Mouse (Mus musculus) olfactory bulb, adult 2 months (tissue): ENCODE measurements at regions not wholly inside any gene's neighbourhood (a gene's known extent, or its start where the extent isn't known, plus 50 kb on each side); places are given as distances from the start of the nearest gene placed in this dataset.
A peak's percentile ranks its signal among the peaks of the same experiment; 100 is the strongest.

Experiments used
- CTCF ChIP-seq: fragments of 200-500 bp; IDR thresholded peaks from 2 replicates; pipeline ENCODE4 v1.5.1; 2012; ENCODE audit warnings: low read depth, mild to moderate bottlenecking, low read length, moderate library complexity; ENCODE audit not compliant: insufficient read depth
- POLR2A ChIP-seq: fragments of 200-500 bp; IDR thresholded peaks from 2 replicates; pipeline ENCODE4 v1.6.1; 2012; ENCODE audit warnings: mild to moderate bottlenecking, low read depth, low read length, moderate library complexity; ENCODE audit not compliant: insufficient read depth

DNA sequence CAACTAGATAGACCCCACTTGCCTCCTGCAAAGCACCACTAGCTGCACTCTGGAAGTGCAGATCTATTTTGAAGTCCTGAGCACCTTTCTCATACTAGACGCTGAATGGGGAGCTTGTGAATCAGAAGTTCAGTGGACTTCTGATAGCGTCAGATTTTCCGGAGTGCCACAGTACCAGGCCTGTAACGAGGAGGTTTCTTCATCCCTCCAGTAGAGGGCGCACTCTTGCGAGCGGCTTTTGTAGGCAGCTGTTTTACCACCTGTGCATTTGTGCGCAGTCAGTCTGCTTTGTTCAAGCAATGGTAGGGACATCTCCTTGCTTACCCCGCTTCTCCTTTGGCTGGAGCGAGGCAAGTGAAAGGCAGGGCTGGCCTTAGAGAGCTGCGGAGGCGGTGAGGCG, 56.9 kb upstream of the Arhgef9 start:
- TF ChIP-seq CTCF (0 out of 2 replicates have a peak, but pooled peaks have one; percentile 23), POLR2A (no peak)
